Mouse (Mus musculus): ENCODE data around the gene Mpped2.

Gene Mpped2

DNA sequence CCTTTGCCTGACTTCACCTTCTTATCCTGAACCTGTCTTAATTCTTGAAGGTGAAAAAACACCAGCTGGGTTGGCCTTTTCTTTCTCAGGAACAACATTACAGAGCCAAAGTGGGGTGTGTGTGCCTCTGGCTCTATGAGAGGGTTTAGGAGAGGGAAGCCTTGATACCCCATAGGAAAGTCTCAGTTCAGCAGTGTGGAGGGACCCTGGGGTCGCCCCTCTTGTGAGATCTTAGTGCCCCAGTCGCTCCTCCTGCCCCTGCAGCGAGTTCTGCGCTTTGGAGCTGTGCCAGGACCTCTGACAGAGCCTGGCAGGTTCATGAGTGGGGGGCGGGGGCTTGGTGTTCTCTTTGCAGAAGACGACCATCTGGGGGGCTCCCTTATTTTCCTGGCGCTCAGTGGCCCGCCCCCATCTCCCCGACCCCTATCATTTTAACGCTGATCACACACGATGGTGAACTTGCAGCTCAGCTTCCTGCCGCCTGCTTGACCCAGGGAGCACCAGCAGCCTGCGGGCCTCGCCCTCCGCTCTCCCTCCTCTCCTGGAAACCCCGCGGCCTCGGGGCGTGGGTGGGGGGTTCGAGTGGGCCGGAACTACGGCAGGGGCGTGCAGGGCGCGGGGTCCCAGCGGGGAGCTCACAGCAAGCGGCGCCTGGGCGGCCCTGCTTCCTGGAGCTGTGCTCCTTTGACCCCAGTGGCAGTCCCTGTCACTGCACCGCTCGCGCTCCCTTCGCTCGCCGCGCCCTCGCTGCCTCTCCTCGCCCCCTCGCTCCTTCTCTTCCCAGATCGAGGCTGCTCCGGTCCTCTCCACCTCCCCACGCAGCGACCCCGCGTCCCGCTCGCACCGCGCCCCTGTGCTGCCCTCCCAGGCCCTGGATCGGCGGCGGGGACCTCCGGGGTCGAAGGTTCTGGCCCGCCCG lies at the start of gene Mpped2:
Gene Mpped2 (plus strand): TSS at position 487 of the 919 bp plus-strand sequence.
- peak; percentile 89 for DNase-seq (ENCODE audit: low spot score)

- DNase-seq (ENCODE audit: low spot score): no peak
Measured at GRCm38 (mm10) chr2:106644782-106645181, 48.3 kb upstream of the Mpped2 start.

- DNase-seq (ENCODE audit: low spot score): peak; percentile 82
Measured at GRCm38 (mm10) chr2:106649686-106650570, 43.1 kb upstream of the Mpped2 start.

DNA sequence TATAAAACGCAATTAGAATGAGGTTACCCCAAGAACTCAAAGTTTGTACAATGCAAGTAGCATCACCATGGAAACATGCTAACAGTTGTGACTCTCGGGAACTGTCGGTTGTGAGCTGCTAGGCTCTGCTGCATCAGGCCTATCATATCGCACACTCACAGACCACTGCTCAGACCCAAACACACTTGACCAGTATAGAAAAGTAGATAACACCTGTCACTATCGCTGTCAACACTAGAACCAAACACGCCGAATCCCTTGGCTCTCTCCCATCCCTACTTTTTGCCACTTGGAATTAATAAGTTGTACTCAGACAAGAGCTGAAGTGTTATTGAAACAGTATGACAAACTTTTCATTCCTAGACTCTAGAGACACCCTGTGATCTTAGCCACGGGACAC lies 40.9 kb upstream of the Mpped2 start:
- no peak for DNase-seq (ENCODE audit: low spot score)

- no peak for DNase-seq (ENCODE audit: low spot score)
Measured at GRCm38 (mm10) chr2:106652741-106653140, 40.3 kb upstream of the Mpped2 start.

GRCm38 (mm10) chr2:106653261-106653660 lies 39.8 kb upstream of the Mpped2 start:
- no peak for DNase-seq (ENCODE audit: low spot score)

DNA sequence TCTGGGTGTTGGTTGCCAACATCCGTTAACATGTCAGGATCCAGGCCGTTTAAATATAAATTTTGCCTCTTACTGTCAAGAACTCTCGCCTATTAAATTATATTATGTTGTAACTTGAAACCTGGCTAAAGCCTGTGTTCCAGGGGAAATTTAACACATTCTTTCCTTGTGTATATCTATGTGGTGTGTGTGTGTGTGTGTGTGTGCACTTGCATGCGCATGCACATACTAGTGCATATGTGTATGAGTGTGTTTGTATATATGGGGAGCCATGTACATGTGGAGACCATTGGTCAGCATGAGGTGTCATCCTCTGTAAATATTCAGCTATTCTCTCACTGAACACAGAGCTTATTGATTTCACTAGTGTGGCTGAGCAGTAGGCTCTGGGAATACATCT lies 37.8 kb upstream of the Mpped2 start:
- DNase-seq (ENCODE audit: low spot score): no peak

GRCm38 (mm10) chr2:106665271-106665670 lies 27.8 kb upstream of the Mpped2 start:
- no peak for DNase-seq (ENCODE audit: low spot score)

DNA sequence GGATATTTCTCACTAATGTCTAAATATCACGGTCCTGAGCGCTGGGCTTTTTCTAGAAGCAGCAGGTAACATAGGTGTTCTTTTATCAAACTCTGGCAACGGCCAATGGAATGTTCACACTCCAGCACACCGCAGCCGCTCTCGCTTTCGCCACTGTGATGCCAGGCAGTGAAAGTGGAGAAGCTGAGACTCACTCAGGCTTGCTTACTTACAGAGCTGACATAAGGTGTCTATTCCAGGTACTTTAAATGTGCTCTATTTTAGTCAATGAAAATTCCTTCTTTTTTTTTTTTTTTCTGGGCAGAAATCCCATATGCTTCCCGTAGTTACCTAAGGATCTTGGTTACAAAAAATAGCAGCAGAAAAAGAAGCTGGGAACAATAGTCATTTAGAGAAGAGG lies 18.8 kb upstream of the Mpped2 start:
- DNase-seq (ENCODE audit: low spot score): no peak

DNA sequence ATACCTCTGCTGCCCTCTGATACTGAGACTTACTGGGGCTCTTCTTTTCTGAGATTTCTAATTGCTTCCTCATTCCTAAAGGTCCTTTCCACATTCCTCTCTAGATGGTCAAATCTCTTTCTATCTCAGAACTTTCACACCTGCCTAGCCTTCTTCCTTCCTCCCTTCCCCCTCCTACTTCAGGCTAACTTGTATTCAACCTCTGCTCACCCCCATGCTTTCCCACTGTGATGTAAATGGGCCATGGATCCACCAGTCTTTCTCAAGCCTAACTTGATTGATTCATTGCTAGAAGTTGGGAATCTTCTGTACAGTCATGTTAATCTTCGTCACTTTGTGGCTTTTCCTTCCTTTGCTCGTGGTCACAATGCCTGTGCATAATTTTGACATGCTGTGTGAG lies 15.6 kb upstream of the Mpped2 start:
- no peak for DNase-seq (ENCODE audit: low spot score)

GRCm38 (mm10) chr2:106679720-106680455 lies 13.2 kb upstream of the Mpped2 start:
- no peak for DNase-seq (ENCODE audit: low spot score)

- no peak for DNase-seq (ENCODE audit: low spot score)
Measured at GRCm38 (mm10) chr2:106683185-106683831, 9.8 kb upstream of the Mpped2 start.

DNA sequence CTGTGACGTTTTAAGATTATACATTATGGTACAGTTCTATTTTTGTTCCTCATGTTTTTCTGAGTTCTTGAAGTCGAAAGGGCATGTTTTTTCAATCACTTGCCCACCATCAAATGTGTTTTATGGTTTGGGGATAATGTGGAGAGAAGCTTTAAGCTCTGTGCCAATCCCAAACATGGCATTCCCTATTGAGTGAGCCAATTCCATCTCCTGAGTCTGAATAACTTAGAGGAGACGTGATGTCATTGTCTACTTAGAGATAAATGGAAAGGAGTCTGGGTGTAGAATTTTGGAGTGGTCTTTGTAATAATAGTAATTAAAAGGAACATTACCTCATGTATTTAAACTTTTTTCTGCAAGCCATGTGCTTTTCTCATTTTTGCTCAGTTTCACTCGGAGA lies 9.2 kb upstream of the Mpped2 start:
- no peak for DNase-seq (ENCODE audit: low spot score)

GRCm38 (mm10) chr2:106691753-106692363 lies 1.2 kb upstream of the Mpped2 start:
- peak; percentile 12 for DNase-seq (ENCODE audit: low spot score)

DNA sequence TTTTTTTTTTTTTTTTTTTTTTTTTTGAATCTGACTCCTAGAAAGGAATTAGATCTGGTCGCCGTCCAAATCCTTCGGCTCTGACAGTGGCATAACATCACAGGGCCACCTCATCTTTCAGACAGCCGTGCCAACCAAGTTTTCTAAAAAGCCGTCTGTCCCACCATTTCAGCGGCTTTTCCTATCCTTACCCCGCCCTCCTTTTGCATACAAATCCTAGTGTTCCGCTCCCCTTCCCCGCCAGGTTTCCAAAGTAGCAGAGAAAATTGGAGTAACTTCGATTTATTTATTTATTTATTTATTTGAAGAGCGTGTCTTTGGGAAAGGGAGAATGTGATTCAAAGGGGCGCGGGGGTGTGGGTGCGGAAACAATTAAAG lies 675 bp upstream of the Mpped2 start:
- peak; percentile 48 for DNase-seq (ENCODE audit: low spot score)

DNA sequence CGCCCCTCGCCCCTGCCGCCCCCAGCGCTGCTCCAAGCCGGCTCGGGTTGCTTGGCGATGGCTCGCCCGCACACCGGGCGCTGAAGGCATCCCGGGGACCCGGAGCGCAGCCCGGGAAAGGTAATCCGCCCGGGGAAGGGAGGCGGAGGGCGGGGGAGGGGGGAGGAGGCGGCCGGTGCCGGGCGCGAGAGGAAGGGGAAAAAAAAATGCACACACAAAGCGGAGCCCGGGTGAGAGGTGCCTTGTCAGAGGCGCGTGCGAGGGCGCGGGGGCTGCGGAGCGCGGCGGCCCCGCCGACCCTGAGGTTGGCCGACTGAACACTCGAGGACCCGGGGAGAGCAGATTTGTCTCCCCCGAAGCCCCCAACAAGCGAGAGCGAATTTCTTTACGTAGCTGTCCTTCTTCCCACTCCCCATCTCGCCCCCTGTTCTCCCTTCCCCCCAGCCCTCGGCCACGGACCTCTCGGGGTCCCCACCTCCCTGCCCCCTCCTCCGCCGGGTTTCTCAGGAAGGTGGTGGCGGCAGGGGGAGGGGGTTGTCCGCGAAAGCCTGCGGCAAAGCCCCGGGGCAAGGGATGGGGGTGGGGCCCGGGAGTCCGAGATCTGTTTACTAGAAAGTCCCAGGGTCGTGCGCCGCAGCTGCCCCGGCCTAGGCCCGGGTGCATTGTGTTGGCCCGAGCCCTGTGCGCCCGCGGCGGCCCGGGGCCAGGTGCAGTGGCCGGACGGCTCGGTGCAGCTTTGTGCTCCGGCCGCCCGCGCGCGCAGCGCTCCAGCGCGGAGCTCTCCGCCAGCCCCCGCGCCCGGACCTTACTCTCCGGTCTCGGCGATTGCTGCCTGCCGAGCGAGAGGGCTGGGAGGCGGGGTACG lies 865 bp downstream of the Mpped2 start:
- DNase-seq (ENCODE audit: low spot score): peak; percentile 82

GRCm38 (mm10) chr2:106694567-106694885 lies 1.5 kb downstream of the Mpped2 start:
- DNase-seq (ENCODE audit: low spot score): no peak

DNA sequence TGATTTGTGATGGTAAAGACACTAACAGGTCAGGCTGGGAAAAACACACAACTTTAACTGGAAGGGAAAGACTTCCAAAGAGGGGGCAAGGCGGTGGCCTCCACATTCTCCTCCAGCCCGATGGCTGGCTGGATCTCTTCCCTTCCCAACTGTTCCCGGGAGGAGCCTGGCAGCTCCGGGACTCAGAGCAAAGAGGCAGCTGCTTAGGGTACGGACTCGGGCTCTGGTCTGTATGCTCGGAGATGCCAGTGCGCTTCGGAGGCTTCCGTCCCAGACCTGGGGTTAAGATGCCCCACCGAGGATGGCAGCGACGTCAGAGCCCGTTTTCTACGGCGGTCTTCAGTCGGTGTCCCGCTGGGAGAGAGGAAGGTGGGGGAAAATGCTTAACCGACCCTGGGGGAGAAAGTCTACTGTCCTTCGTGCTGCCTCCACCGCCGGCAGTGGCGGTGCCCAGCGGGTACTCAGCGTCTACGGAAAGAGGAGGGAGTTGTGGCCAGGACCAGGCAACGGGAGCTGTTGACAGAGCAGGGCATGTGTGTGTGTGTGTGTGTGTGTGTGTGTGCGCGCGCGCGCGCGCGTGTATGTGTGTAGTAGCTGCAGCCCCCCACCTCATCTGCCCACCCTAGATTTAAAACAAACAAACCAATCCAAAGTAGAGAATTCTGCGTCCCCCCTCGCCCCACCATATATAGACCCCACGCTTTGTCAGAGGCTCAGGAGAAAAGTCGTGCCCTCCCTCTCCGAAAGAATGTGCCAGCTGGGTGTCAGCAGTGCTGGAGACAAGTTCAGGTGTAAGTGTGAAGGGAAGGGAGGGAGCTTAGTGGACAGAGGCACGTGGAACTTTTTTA lies 2.0 kb downstream of the Mpped2 start:
- DNase-seq (ENCODE audit: low spot score): peak; percentile 22

- DNase-seq (ENCODE audit: low spot score): no peak
Measured at GRCm38 (mm10) chr2:106695734-106696022, 2.6 kb downstream of the Mpped2 start.

GRCm38 (mm10) chr2:106696372-106696771 lies 3.3 kb downstream of the Mpped2 start:
- DNase-seq (ENCODE audit: low spot score): no peak
